Mouse (Mus musculus): ENCODE measurements at regions not wholly inside any gene's neighbourhood (a gene's known extent, or its start where the extent isn't known, plus 50 kb on each side); places are given as distances from the start of the nearest gene placed in this dataset.

DNA sequence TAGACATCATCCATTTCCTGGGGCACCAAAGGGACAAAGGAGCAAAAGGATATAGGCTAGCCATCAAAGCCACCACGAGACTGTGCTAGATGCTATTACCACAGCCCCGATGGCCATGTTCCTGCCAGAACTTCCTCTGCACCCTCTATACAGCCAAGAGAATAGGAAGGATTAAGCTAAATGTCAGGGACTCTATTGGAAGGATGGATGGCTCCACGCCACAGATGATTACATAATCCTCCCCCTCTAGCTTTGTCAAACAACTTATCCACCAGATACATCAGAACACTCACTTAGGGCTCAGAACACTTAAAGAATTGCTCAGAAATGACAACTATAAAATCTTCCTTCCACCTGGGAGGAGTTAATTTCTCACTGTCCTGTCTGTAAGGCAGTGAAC is 265.3 kb downstream of the Galc start:
- no peak for TF ChIP-seq CTCF (IDR thresholded peaks at IDR 0.05; ENCODE audit: extremely low read depth, insufficient read length, insufficient replicate concordance, low read depth, low read length)
- no peak for TF ChIP-seq POLR2A (IDR thresholded peaks at IDR 0.05; ENCODE audit: low read depth, low read length)
